ENCODE assay signal across 9 mouse cellular contexts in genomic region chr17:56219805-56220204, GRCm38 (mm10). TPM values are rescaled to one million over a fixed set of nuclear protein-coding genes. Genes with fewer than 3 reads are reported as not detected.
A peak's percentile ranks its signal among the peaks of the same experiment; 100 is the strongest.
DNase-seq lines count a peak whose midpoint lies in the region; ATAC-seq and TF ChIP-seq lines count a peak whose summit lies in the region.
"Had no signal": no experiment of that assay in that cellular context is flagged by ENCODE, and none has a peak within 500 bp of the region (broad histone marks: within the 10 kb centered on the region; RNA-seq: fewer than 3 reads in every experiment).

No protein-coding gene starts in this region.

- H3K27ac ChIP-seq in neural tube, embryonic 12.5 days, result no peak overlapping the region

- peak overlapping the region; percentile 91; the same call in 1 of the 2 replicates for H3K4me2 ChIP-seq in neural tube, embryonic 12.5 days (replicated peaks)
- no peak overlapping the region for H3K4me2 ChIP-seq in myocyte (ENCODE audit: low read depth)

- no peak overlapping the region for H3K4me3 ChIP-seq in neural tube, embryonic 12.5 days
- H3K4me3 ChIP-seq in myocyte, result peak overlapping the region; percentile 68

- H3K36me3 ChIP-seq in neural tube, embryonic 12.5 days, result peaks cover 13% of the 10 kb centered on the region
- H3K36me3 ChIP-seq in myocyte (ENCODE audit: control insufficient read depth, insufficient read depth), result no peaks in the 10 kb centered on the region

- H3K9me3 ChIP-seq in neural tube, embryonic 12.5 days, result no peaks in the 10 kb centered on the region
- H3K9me3 ChIP-seq: limb, embryonic 12.5 days had no signal

- H3K9ac ChIP-seq in neural tube, embryonic 12.5 days, result no peak overlapping the region

- H3K79me2 ChIP-seq in myocyte (ENCODE audit: control insufficient read depth, insufficient read depth), result peaks cover 15% of the 10 kb centered on the region

- no peak for ATAC-seq in neural tube, embryonic 12.5 days (ENCODE audit: low FRiP score, low read depth)
- no peak for ATAC-seq in erythroid progenitor cell, adult 5-6 weeks (replicated peaks; ENCODE audit: low FRiP score, poor library complexity, severe bottlenecking)

- no peak for TF ChIP-seq POLR2A in myocyte (IDR thresholded peaks at IDR 0.05; ENCODE audit: insufficient read length, low read depth)

- 61% methylated on average over 3 of the region's 3 CpGs for WGBS in neural tube, embryonic 12.5 days

- no peak for DNase-seq in neural tube, embryonic 10.5 days (ENCODE audit: extremely low spot score, low spot score)
- peak; percentile 65 for DNase-seq in gastrocnemius, postnatal 25 days
- DNase-seq in kidney, postnatal 10 days, result peak; percentile 62
- DNase-seq in frontal cortex, postnatal 25 days (ENCODE audit: low spot score in 2 of 2), result no peak
- DNase-seq in right cerebral cortex, adult 18-20 months, result no peak

- H3K4me1 ChIP-seq in neural tube, embryonic 12.5 days, result peaks cover 23% of the 10 kb centered on the region

- no peaks in the 10 kb centered on the region; the same call in 1 of the 2 replicates for H3K27me3 ChIP-seq in neural tube, embryonic 12.5 days (replicated peaks)
- no peaks in the 10 kb centered on the region for H3K27me3 ChIP-seq in myocyte (ENCODE audit: control insufficient read depth, insufficient read depth, insufficient read length)

- no peak overlapping the region for H3ac ChIP-seq in myocyte (ENCODE audit: control insufficient read depth, insufficient read length)

TF ChIP-seq in myocyte, 11 proteins besides CTCF, POLR2A, EP300 and RAD21:
- TF ChIP-seq MYOG (IDR thresholded peaks at IDR 0.05; ENCODE audit: control insufficient read depth in 1 of 3, insufficient read depth in 1 of 3, insufficient read length in 2 of 3, low read depth in 2 of 3) (no peak), REST (IDR thresholded peaks at IDR 0.05; ENCODE audit: insufficient read depth, insufficient read length) (no peak), SRF (IDR thresholded peaks at IDR 0.05; ENCODE audit: control insufficient read depth, insufficient read length, low read depth) (no peak), MYOD1 (IDR thresholded peaks at IDR 0.05; ENCODE audit: control insufficient read depth in 1 of 3, insufficient read length in 2 of 3, low read depth in 2 of 3) (no peak)

RNA-seq across cellular contexts. Expression of gene Dpp9, which starts 1.1 kb away (rescaled TPM):
- polyA plus RNA-seq in neural tube, embryonic 12.5 days (2016; fragmentation: Nextera tagmentation; extraction: Ambion mirVana), result 35.0 and 35.1 TPM in 2 replicates
- total RNA-seq in gastrocnemius, postnatal 25 days (2021), result 10 to 100 TPM; 27.1 to 31.8 TPM
- 37.1 TPM for polyA plus RNA-seq in myocyte (2012; fragmentation: generic; extraction: Trizol)
- 5.8 and 11.7 TPM in 2 replicates for total RNA-seq in erythroid progenitor cell, adult 5-6 weeks (2015; ENCODE audit: low replicate concordance)
- 6.5 and 8.9 TPM in 2 replicates for total RNA-seq in erythroid progenitor cell, adult 5-6 weeks (2017; ENCODE audit: low replicate concordance)

RNA-seq across cellular contexts. Expression of gene Mydgf, which starts 36.1 kb away (rescaled TPM):
- 65.5 and 65.9 TPM in 2 replicates for polyA plus RNA-seq in neural tube, embryonic 12.5 days (2016; fragmentation: Nextera tagmentation; extraction: Ambion mirVana)
- 10 to 100 TPM; 20.3 to 21.7 TPM for total RNA-seq in gastrocnemius, postnatal 25 days (2021)
- polyA plus RNA-seq in myocyte (2012; fragmentation: generic; extraction: Trizol), result 73.9 TPM
- 9.6 and 11.2 TPM in 2 replicates for total RNA-seq in erythroid progenitor cell, adult 5-6 weeks (2015; ENCODE audit: low replicate concordance)
- 5.6 and 6.8 TPM in 2 replicates for total RNA-seq in erythroid progenitor cell, adult 5-6 weeks (2017; ENCODE audit: low replicate concordance)

RNA-seq across cellular contexts. Expression of gene Fem1a, which starts 36.8 kb away (rescaled TPM):
- 19.9 and 20.6 TPM in 2 replicates for polyA plus RNA-seq in neural tube, embryonic 12.5 days (2016; fragmentation: Nextera tagmentation; extraction: Ambion mirVana)
- 100 to 1,000 TPM; 133 to 135 TPM for total RNA-seq in gastrocnemius, postnatal 25 days (2021)
- polyA plus RNA-seq in myocyte (2012; fragmentation: generic; extraction: Trizol), result 43.6 TPM
- total RNA-seq in erythroid progenitor cell, adult 5-6 weeks (2015; ENCODE audit: low replicate concordance), result 7.2 and 8.4 TPM in 2 replicates
- 5.7 and 7.6 TPM in 2 replicates for total RNA-seq in erythroid progenitor cell, adult 5-6 weeks (2017; ENCODE audit: low replicate concordance)

RNA-seq across cellular contexts. Expression of gene Ticam1, which starts 56.8 kb away (rescaled TPM):
- polyA plus RNA-seq in neural tube, embryonic 12.5 days (2016; fragmentation: Nextera tagmentation; extraction: Ambion mirVana), result 1.5 and 2.0 TPM in 2 replicates
- total RNA-seq in gastrocnemius, postnatal 25 days (2021), result 1 to 10 TPM; 2.8 to 3.0 TPM
- 9.1 TPM for polyA plus RNA-seq in myocyte (2012; fragmentation: generic; extraction: Trizol)
- 4.0 and 4.6 TPM in 2 replicates for total RNA-seq in erythroid progenitor cell, adult 5-6 weeks (2015; ENCODE audit: low replicate concordance)
- total RNA-seq in erythroid progenitor cell, adult 5-6 weeks (2017; ENCODE audit: low replicate concordance), result 1.4 and 2.6 TPM in 2 replicates

RNA-seq across cellular contexts. Expression of gene Tnfaip8l1, which starts 57.5 kb away (rescaled TPM):
- polyA plus RNA-seq in neural tube, embryonic 12.5 days (2016; fragmentation: Nextera tagmentation; extraction: Ambion mirVana), result 8.9 and 9.8 TPM in 2 replicates
- total RNA-seq in gastrocnemius, postnatal 25 days (2021), result under 1 TPM; 0.64 to 0.78 TPM
- polyA plus RNA-seq in myocyte (2012; fragmentation: generic; extraction: Trizol), result 2.3 TPM
- 1.3 and 1.4 TPM in 2 replicates for total RNA-seq in erythroid progenitor cell, adult 5-6 weeks (2015; ENCODE audit: low replicate concordance)
- 0.26 and 1.6 TPM in 2 replicates for total RNA-seq in erythroid progenitor cell, adult 5-6 weeks (2017; ENCODE audit: low replicate concordance)

Comparison
In these comparisons a context has a peak if more than half of its experiments do, and no peak if none do; other contexts are left out.
1. DNase-seq: peak in gastrocnemius, postnatal 25 days (single experiment) and kidney, postnatal 10 days (single experiment); none in neural tube, embryonic 10.5 days (single experiment), frontal cortex, postnatal 25 days (0 of 2) and right cerebral cortex, adult 18-20 months (single experiment).
2. RNA of gene Fem1a, which starts 36.8 kb away (total RNA-seq): 133 to 135 TPM in gastrocnemius, postnatal 25 days; 5.7 to 8.4 TPM in erythroid progenitor cell, adult 5-6 weeks; every median in the first group is over 10 times any median in the second.